Mouse (Mus musculus) gastrocnemius, postnatal 36 days (tissue): ENCODE data around the gene Tlx1. TPM values are rescaled to one million over a fixed set of nuclear protein-coding genes. Genes with fewer than 3 reads are reported as not detected.

Experiments
- DNase-seq, 2 experiments: peaks; one replicate each; pipeline ENCODE4 v3.0.0; 2022
- intact Hi-C: fragments of 180-260 bp; cut with DNase I; formaldehyde crosslinking; loops from one replicate; pipeline ENCODE4 v1.15.1; 2025
- total RNA-seq, 2 experiments: library from RNA; stranded (reverse); gene quantifications; 2 replicates each; pipeline ENCODE4 v1.2.3; 2021

Gene Tlx1
- total RNA-seq, 2 experiments from 2014 or later, result not detected

DNA sequence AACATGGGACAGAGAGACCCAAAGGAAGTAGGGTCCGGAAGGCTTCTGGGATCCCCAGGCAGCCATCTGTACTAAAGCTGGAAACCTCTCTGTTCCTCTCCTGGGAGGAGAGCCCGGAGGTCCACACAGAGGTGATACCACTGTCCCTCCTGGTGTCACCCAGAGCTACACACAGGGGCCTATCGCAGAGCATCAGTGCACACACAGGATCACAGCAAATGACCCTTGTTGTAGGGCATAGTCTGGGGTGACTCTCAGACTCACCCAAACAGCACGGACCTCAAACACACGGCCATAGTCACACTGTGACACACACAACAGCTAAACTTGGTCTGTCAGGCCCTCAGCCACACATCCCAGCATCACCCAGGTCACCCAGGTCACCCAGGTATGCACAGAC lies 5.9 kb downstream of the Tlx1 start:
- no peak for DNase-seq
- intact Hi-C loops, result no loop called here

- intact Hi-C loops, result no loop called here
- DNase-seq, result no peak
These were observed 7.7 kb downstream of the Tlx1 start for GRCm38 (mm10) chr19:45158201-45158600.

DNA sequence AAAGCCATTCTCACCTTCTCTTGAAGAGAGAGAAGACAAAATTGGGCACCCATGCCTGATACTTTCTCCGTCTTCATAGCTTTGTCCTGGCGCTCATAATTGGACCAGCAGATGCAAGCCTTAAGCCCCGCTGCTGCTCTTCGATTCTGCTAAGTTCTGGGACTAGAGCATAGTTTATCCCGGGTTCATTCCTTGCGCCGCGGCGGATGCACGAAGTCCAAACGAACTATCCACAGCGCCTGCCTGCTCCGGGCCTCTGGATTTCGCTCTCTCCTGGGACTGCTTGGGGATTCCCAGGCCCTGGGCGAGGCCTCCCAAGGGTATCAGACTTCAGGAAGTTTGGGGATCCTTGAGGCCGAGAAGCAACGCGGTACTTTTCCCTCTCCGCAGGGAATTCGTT lies 8.4 kb downstream of the Tlx1 start:
- intact Hi-C loops, result no loop called here

GRCm38 (mm10) chr19:45159491-45159890 lies 9.0 kb downstream of the Tlx1 start:
- no peak for DNase-seq
- intact Hi-C loops, result no loop called here

More for the DNA sequence above, 8.4 kb downstream of the Tlx1 start:
- no peak for DNase-seq

- intact Hi-C loops, result loop anchor here (2.0 kb wide), 1 partner anchor 43 kb away; no protein-coding TSS in a partner anchor
- DNase-seq, result no peak
These were observed 9.5 kb downstream of the Tlx1 start for GRCm38 (mm10) chr19:45159991-45160390.

GRCm38 (mm10) chr19:45160523-45160922 lies 10.0 kb downstream of the Tlx1 start:
- intact Hi-C loops, result loop anchor here (2.0 kb wide), 1 partner anchor 44 kb away; no protein-coding TSS in a partner anchor
- DNase-seq, result no peak

- DNase-seq, result peak in 1 of 2 experiments; percentile 48
These were observed 10.6 kb downstream of the Tlx1 start for GRCm38 (mm10) chr19:45161093-45161492.

GRCm38 (mm10) chr19:45162181-45162580 lies 11.7 kb downstream of the Tlx1 start:
- intact Hi-C loops, result no loop called here
- no peak for DNase-seq

More at GRCm38 (mm10) chr19:45161093-45161492, 10.6 kb downstream of the Tlx1 start:
- intact Hi-C loops, result loop anchor here (2.0 kb wide), 1 partner anchor 44 kb away; no protein-coding TSS in a partner anchor

DNA sequence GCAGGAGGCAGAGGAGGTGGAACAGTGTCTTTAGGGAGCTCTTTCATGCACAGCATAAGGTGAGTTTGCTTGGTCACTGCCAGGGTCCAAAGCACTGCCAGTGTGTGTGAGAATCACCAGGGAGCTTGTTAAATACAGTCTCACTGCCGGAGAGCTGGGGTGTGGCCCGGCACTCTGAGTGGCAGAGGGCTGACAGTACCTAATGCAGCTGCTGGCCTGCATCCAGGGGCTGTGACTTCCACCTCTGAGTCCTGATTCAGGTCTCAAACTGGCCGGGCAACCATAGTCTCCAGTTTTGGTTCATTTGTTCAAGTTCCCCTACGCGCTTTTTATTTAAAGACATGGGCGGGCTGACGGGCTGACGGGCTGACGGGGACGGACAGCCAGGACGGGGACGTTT lies 12.4 kb downstream of the Tlx1 start:
- no peak for DNase-seq
- intact Hi-C loops, result no loop called here

- DNase-seq, result peak in 1 of 2 experiments; percentile 5
- intact Hi-C loops, result no loop called here
These were observed 20.0 kb downstream of the Tlx1 start for GRCm38 (mm10) chr19:45170451-45170850.

DNA sequence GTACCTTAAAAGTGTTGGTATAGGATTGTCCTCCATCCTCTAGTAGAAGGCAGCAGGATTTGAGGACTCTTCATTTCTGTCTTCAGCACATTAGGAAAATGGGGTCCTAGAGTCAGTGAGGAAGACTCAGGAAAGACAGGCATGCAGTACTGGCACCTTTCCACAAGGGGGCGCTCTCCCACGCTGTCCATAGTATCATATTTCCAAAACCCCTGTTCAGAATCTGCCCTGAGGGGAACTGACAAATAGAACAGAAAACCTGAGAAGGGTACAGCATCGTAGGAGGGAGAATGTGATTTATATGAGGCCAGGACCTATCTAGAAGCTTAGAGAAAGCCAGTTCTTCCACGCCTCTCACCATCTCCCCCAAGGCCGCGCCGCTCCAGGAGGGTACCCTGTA lies 24.3 kb downstream of the Tlx1 start:
- intact Hi-C loops, result loop anchor here (5.0 kb wide), 1 partner anchor 372 kb away; no protein-coding TSS in a partner anchor
- DNase-seq, result no peak

- peak in 1 of 2 experiments; percentile 24 for DNase-seq
These were observed 25.8 kb downstream of the Tlx1 start for GRCm38 (mm10) chr19:45176269-45176668.

DNA sequence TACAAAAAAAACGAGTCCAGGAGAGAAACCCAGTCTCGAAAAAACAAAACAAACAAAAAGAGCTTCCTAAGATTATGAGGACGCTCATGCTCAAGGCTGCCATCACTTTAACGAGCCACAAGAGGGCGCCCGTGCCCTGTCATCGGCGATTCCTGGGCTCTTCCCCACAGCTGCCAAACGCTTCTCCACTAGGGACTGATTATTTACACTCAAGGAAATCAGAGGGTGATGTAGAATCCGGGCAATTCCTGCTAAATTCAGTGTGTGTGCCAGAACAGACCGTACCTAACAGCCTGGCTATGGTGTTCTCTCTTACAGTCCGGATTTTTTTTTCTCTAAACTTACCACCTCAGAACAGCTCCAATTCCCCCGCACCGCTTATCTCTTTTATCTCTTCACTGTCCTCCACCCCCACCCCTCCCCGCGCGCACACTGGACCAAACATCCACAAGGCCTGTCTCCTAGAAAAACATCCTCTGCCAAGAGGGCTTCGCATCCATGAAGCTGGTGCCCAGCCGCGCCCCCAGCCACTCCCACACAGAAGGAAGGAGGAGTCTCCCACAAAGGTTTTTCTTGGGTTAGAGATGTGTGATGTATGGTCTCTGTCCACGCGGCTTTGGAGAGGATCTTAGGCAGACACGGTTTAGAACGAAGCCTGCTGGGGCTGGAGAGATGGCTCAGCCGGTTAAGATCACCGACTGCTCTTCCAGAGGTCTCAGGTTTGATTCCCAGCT lies 26.7 kb downstream of the Tlx1 start:
- intact Hi-C loops, result loop anchor here (5.0 kb wide), 1 partner anchor 370 kb away; no protein-coding TSS in a partner anchor
- peak; percentile 55 to 60 for DNase-seq

More at GRCm38 (mm10) chr19:45176269-45176668, 25.8 kb downstream of the Tlx1 start:
- intact Hi-C loops, result loop anchor here (5.0 kb wide), 1 partner anchor 371 kb away; no protein-coding TSS in a partner anchor

GRCm38 (mm10) chr19:45179451-45179850 lies 29.0 kb downstream of the Tlx1 start:
- DNase-seq, result no peak
- intact Hi-C loops, result loop anchor here (1.0 to 5.0 kb wide), 2 partner anchors 13 to 368 kb away; no protein-coding TSS in a partner anchor

- no peak for DNase-seq
- intact Hi-C loops, result loop anchor here (1.0 kb wide), 1 partner anchor 36 kb away; no protein-coding TSS in a partner anchor
These were observed 30.0 kb downstream of the Tlx1 start for GRCm38 (mm10) chr19:45180447-45180846.

GRCm38 (mm10) chr19:45194651-45195050 lies 44.2 kb downstream of the Tlx1 start:
- DNase-seq, result no peak
- intact Hi-C loops, result no loop called here

GRCm38 (mm10) chr19:45196967-45197366 lies 46.5 kb downstream of the Tlx1 start:
- DNase-seq, result no peak
- intact Hi-C loops, result no loop called here

DNA sequence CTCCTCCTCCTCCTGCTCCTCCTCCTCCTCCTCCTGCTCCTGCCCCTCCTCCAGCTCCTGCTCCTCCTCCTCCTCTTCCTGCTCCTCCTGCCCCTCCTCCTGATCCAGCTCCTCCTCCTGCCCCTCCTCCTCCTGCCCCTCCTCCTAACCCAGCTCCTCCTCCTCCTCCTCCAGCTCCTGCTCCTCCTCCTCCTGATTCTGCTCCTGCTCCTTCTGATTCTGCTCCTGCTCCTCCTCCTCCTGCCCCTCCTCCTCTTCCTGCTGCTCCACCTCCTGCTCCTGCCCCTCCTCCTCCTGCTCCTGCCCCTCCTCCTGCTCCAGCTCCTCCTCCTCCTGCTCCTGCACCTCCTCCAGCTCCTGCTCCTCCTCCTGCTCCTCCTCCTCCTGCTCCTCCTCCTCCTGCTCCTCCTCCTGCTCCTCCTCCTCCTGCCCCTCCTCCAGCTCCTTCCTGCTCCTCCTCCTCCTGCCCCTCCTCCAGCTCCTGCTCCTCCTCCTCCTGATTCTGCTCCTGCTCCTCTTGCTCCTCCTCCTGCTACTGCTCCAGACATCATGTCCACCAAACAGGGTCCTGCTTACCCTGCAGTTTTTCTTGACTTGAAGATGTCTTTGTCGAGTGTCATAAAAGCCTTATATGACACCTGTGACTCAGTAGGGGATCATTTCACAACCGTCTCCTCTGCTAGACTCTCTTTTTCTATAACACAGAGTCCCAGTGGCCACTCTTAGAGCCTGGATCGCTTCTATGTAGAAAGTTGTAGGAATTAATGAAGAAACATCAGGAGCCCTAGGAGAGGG lies 55.0 kb downstream of the Tlx1 start:
- DNase-seq, result no peak
- intact Hi-C loops, result no loop called here
